Mouse (Mus musculus) right cerebral cortex, postnatal 25 days (tissue): ENCODE measurements at regions not wholly inside any gene's neighbourhood (a gene's known extent, or its start where the extent isn't known, plus 50 kb on each side); places are given as distances from the start of the nearest gene placed in this dataset.

Experiments used
- DNase-seq: peaks from one replicate; pipeline ENCODE4 v3.0.0; 2022

DNA sequence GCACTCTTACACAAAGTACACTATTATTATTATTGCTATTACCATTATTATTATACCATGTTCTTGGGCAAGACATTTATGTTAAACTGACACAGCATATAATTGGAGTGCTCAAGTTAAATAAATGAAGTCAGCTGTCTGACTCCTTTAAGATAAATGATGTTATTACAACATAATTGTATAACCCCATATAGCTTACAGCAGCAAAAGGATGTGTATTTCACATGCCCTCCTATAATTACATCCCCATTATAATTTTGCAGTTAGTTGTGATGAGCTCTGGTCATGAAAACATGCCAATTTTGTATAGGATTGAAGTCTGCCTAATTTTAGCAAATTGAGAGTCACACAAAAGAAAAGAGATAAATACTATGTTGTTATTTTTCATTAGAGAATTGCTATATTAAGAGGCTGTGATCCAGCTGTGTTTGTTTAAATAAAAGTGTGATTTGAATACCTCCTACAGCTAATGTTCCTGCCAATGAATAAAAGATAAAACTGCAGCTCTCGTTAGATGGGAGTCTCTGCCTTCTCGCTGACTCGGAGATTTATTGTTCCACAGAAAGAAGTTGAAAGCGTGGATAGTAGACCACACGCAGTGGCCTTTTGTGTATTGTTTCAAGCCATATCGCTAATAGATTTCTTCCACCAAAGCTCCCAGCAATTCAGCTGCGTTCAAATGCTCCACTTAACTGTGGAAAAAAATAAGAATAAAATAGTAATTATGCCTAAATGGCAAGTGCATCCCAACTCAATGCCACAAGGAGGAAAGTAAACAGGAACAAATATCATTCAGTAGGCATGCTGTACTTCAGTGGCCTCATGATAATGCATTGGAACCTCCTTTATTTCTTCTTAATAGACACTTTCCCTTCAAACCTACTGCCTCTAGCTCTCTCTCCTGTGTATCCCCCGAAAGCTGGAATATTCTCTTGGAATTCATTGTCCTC, 194.9 kb upstream of the Gm10192 start:
- no peak for DNase-seq

DNA sequence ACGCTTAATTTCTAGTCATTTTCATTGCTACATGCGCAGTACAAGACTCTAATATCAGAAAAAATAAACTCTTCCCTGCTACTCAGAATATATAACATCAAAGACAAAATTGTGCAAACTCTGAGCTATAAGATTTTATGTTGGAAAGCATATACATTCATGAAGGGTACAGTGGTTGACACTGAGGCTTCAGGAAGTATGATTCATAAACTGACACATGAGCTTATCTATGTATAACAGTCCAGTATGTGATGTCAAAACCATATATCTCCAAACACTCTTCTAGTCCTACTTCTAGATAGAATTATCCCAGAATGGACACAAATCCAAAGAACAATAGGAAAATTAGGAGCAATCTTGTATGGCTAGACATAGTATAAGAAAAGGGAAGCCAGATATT, 177.5 kb upstream of the Gm10192 start:
- no peak for DNase-seq

DNA sequence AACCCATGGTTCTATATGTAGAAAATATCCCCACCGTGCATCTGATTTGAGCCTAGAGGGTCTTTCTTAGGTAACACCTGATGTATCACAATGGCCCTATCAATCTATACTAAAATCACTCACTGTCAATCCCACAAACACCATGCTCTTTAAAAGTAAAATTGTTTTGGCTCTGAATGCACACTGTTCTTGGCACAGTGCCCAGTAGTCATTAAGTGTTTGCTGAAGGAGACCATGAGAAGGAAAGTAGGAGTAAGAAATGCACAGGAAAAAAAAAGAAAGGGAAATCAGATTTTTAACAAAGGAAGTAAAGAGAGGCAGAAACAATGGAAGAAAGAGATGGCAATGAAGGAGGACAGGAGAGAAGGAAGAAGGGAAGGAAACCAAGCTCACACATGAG, 175.0 kb upstream of the Gm10192 start:
- DNase-seq, result no peak

DNA sequence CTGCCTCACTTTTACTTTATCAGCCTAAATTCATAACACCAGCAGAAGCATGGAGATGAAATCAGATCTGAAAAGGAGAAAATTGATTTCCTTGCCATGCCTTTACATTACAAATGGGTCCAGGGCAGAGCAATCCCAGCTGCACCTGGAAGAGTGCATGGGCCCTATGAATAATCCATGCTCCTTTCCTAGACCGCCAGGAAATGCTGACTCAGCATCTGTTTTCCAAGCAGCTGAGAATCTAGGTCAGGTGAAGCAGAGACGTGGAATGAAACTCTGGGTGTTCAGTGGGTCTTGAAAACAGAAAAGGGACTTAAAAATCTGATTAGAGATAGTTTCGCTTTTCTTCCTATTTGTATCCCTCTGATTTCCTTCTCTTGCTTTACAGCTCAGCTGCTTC, 163.8 kb upstream of the Gm10192 start:
- DNase-seq, result no peak

DNA sequence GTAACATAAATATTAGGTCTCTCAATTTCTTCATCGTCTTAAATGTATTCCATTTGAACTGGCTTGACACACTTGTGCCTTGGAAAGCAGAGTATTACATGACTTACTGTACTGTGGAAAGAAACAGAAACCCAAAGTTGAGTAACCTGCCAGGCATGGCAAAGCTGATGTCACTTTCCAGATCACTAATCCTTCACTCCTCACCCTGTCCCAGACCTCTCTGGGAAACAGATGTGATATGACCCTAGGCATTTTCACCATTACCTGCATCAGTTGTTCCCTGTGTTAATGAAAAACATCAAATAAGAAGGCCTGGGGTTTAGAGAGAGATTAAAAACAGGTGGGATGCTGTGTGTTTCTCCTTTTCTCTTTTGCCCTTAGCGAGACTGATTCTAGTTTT, 161.4 kb upstream of the Gm10192 start:
- no peak for DNase-seq

- no peak for DNase-seq
Measured at GRCm38 (mm10) chr4:97343378-97343777, 160.4 kb upstream of the Gm10192 start.
